Comparison of ENCODE assay signal across 8 mouse cellular contexts in the genomic region with DNA sequence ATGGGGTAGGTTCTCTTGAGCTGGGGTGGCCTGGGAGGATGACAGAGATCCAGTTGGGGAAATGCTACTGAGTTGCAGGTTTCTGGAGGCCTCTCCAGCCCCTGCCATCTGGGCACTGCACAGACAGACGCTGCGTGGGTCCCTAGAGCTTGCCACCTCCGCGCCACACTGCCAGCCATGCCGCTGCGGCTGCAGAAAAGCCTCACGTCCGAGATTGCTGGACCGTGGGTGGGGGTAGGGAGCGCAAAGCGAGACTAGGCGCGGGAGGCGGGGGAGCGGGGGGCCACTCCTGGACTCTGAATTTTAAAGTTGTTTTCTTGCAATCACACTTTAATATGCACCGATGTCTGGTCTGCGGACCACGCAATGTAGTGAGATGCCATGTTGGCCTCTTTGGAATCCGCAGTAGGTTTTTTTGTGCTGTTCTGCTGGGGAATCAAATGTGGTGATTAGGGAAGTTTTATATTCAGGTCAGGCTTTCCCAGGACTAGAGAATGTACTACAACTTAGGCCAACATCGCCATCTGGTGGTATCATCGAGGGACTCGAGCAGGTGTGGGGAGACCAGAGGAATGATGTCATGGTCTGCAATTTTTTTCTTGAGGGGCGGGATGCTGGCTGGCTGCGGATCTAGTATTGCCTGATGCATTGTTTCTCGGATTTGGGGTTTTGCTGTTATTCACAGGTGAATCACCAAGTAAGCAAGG. TPM values are rescaled to one million over a fixed set of nuclear protein-coding genes. Genes with fewer than 3 reads are reported as not detected.
DNase-seq lines count a peak whose midpoint lies in the region; ATAC-seq lines count a peak whose summit lies in the region.

No protein-coding gene starts in this region.

- peak overlapping the region; percentile 40 for H3K4me3 ChIP-seq in embryonic facial prominence, embryonic 13.5 days
- peak overlapping the region; percentile 38 for H3K4me3 ChIP-seq in limb, embryonic 13.5 days
- H3K4me3 ChIP-seq in midbrain, embryonic 15.5 days: peak overlapping the region; percentile 35

- H3K9ac ChIP-seq in embryonic facial prominence, embryonic 13.5 days: peak overlapping the region; percentile 70
- peak overlapping the region; percentile 68 for H3K9ac ChIP-seq in limb, embryonic 13.5 days
- H3K9ac ChIP-seq in midbrain, embryonic 15.5 days: peak overlapping the region; percentile 42

- WGBS in embryonic facial prominence, embryonic 13.5 days: 2% methylated on average over 25 of the region's 25 CpGs
- WGBS in limb, embryonic 13.5 days: 2% methylated on average over 25 of the region's 25 CpGs
- 2% methylated on average over 25 of the region's 25 CpGs for WGBS in midbrain, embryonic 15.5 days

- H3K4me2 ChIP-seq in embryonic facial prominence, embryonic 13.5 days: peak overlapping the region; percentile 81
- peak overlapping the region; percentile 76 for H3K4me2 ChIP-seq in limb, embryonic 13.5 days (replicated peaks)
- peak overlapping the region; percentile 70 for H3K4me2 ChIP-seq in midbrain, embryonic 15.5 days

- peak; percentile 95 for DNase-seq in 3T3-L1 (ENCODE audit: low read depth, low spot score)
- DNase-seq in adrenal gland, postnatal 36 days: peak; percentile 90 to 91
- peak; percentile 77 to 87 for DNase-seq in heart, adult 9 months (ENCODE audit: low spot score in 2 of 2)
- peak; percentile 92 for DNase-seq in kidney, adult 9 months
- peak; percentile 50 to 71 for DNase-seq in spleen, adult 18-20 months

- peaks cover 19% of the 10 kb centered on the region for H3K27me3 ChIP-seq in embryonic facial prominence, embryonic 13.5 days
- peaks cover 6% of the 10 kb centered on the region for H3K27me3 ChIP-seq in limb, embryonic 13.5 days
- H3K27me3 ChIP-seq in midbrain, embryonic 15.5 days (replicated peaks): no peaks in the 10 kb centered on the region

- ATAC-seq in embryonic facial prominence, embryonic 13.5 days (ENCODE audit: insufficient number of reproducible peaks, insufficient read depth, low FRiP score, low TSS enrichment, low read depth): peak; percentile 88
- ATAC-seq in limb, embryonic 13.5 days (ENCODE audit: low FRiP score, low read depth): peak; percentile 95
- ATAC-seq in midbrain, embryonic 15.5 days (replicated peaks): peak; percentile 97

- H3K27ac ChIP-seq in embryonic facial prominence, embryonic 13.5 days: no peak overlapping the region
- peak overlapping the region; percentile 22; the same call in 1 of the 2 replicates for H3K27ac ChIP-seq in limb, embryonic 13.5 days
- peak overlapping the region; percentile 89 for H3K27ac ChIP-seq in midbrain, embryonic 15.5 days

- H3K4me1 ChIP-seq in embryonic facial prominence, embryonic 13.5 days: peaks cover 12% of the 10 kb centered on the region
- H3K4me1 ChIP-seq in limb, embryonic 13.5 days: peaks cover 16% of the 10 kb centered on the region
- H3K4me1 ChIP-seq in midbrain, embryonic 15.5 days: peaks cover 21% of the 10 kb centered on the region

- no peaks in the 10 kb centered on the region for H3K36me3 ChIP-seq in embryonic facial prominence, embryonic 13.5 days
- H3K36me3 ChIP-seq in limb, embryonic 13.5 days: no peaks in the 10 kb centered on the region
- no peaks in the 10 kb centered on the region for H3K36me3 ChIP-seq in midbrain, embryonic 15.5 days (replicated peaks)

- H3K9me3 ChIP-seq in embryonic facial prominence, embryonic 13.5 days: no peaks in the 10 kb centered on the region
- no peaks in the 10 kb centered on the region for H3K9me3 ChIP-seq in limb, embryonic 13.5 days
- no peaks in the 10 kb centered on the region for H3K9me3 ChIP-seq in midbrain, embryonic 15.5 days

RNA-seq across cellular contexts. Expression of gene Ly86, which starts 32.6 kb away (rescaled TPM):
- total RNA-seq in adrenal gland, postnatal 36 days (2021): 1 to 10 TPM; 4.2 to 5.4 TPM
- 6.3 and 6.9 TPM in 2 replicates for polyA plus RNA-seq in embryonic facial prominence, embryonic 13.5 days (2015; fragmentation: Nextera tagmentation; extraction: Ambion mirVana)
- polyA plus RNA-seq in limb, embryonic 13.5 days (2015; fragmentation: Nextera tagmentation; extraction: Ambion mirVana): 15.1 and 16.9 TPM in 2 replicates
- 6.8 TPM in 2 replicates for polyA plus RNA-seq in midbrain, embryonic 15.5 days (2015; fragmentation: Nextera tagmentation; extraction: Ambion mirVana)
